Mouse (Mus musculus): ENCODE measurements at regions not wholly inside any gene's neighbourhood (a gene's known extent, or its start where the extent isn't known, plus 50 kb on each side); places are given as distances from the start of the nearest gene placed in this dataset.

DNA sequence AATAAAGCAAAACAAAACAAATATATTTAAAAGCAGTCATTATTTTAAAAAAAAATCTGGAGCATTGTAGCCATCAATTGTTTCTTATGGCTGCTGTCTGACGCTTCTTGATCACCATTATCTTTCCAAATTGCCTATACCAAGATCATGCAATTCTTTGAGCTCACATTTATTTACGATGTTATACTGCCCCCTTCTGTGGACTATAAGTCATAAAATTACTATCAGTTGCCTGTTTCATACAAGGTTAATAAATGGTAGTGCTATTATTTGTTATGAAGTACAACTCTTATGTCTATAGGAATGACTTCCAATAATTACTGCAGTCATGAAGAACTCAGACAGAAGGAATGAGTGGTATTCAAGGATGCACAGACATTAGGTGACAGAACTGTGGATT lies 57.3 kb upstream of the Eda2r start:
- DNase-seq (ENCODE audit: low spot score) = no peak

DNA sequence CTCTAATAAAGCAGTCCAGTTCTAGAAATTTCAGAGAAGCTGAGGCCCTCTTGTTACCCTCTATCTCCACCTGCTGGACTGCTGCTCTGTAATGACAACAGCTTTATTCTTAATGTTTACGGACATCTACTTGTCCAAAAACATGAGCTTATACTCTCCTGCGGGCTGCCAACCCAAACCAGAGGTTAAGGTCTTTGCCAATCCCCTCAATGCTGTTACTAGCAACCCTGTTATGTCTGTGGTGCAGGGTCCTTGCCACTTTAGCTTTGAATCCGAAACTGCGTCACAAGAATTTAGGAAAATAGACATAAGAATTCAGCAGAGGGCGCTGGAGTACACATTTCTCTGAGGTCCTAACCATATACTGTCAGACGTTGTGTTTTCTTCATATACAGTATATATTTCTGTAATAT lies 54.4 kb upstream of the Eda2r start:
- DNase-seq (ENCODE audit: low spot score) = peak; percentile 53
